Mouse (Mus musculus) gastrocnemius, postnatal 36 days (tissue): ENCODE measurements around the gene Cracr2b. TPM values are rescaled to one million over a fixed set of nuclear protein-coding genes. Genes with fewer than 3 reads are reported as not detected.
"Not testable (repeated sequence)": the region's sequence is repeated elsewhere in the genome, so short reads cannot be mapped to it uniquely, and the experiment has no call there.

Experiments used
- DNase-seq, 2 experiments: peaks; one replicate each; pipeline ENCODE4 v3.0.0; 2022
- intact Hi-C: fragments of 180-260 bp; cut with DNase I; formaldehyde crosslinking; loops from one replicate; pipeline ENCODE4 v1.15.1; 2025
- total RNA-seq, 2 experiments: library from RNA; stranded (reverse); gene quantifications; 2 replicates each; pipeline ENCODE4 v1.2.3; 2021

The Cracr2b gene
- total RNA-seq, 2 experiments from 2014 or later = 6.3 to 7.4 TPM

DNA sequence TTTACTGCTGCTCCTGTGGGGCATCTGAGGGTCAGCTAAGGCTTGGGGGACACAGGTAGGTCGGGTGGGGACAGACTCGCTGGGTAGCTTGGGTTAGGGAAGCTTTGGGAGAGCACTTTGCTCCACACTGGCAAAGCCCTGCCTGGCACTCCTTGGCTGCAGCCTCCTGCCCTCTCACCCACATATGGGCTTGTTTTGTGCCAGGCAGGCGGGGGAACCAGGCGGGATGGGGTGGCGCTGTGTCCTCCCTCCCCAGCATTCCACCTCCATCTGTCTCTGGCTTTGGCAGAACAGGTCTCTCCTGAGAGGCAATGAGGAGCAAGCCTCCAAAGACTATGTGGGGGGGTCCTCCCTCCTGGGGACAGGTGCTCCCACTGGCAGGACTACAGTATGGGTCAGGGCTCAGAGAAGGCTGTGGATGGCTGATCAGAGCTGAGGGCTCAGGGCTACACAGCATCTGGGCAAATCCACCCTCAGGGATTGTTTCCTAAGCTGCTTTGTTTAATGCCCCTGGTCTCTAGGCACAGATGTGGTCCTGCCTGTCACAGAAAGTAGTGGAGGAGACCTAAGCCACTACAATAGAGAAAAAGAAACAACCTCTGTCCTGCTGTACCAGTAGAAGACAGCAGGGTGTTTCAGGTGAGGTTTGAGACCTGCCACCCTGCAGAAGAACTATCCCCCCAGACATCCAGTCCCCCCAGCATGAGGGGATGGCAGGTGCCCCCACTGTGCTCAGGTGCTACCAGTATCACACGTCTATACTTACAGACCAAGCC is 28.0 kb upstream of the Cracr2b start:
- intact Hi-C loops = no loop called here
- no peak for DNase-seq

DNA sequence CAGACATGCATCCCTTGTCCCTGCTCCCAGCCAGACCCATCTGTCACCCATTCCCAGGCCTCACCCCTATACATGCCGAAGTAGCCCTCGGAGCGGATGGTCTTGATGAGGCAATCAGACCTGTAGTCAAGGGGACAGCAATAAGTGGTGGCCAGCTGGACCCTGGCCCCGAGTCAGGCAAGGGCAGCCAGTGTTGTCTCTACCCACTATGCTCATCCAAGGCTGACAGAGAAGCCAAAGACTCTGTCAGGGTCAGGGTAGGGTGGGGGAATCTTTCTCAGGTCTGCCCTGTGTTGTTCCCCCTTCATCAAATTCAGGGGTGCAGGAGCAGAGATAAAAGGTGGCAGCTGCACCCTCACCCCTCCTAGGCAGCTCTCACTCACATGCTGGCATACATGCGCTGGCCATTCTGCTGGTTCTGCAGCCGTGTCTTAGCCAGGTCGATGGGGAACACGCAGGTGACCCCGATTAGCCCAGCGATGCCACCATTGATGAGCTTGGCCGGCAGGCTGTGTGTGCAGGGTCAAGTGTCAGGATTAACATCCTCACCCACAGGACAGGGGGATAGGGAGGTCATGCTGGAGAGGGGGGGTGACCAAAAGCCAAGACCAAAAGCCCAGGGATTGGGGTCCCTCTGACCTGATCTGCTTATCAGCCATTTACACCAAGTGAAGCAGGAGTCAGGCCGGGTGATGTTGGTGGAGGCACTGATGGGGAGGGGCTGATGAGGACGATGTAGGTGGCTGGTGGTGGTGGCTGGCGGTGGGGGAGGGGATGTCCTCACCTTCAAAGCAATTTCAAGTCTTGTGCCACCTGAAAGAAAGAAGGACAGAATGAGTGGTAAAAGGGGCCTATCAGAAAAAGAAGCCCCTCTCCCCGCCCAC is 27.1 kb upstream of the Cracr2b start:
- intact Hi-C loops = no loop called here
- DNase-seq = no peak

DNA sequence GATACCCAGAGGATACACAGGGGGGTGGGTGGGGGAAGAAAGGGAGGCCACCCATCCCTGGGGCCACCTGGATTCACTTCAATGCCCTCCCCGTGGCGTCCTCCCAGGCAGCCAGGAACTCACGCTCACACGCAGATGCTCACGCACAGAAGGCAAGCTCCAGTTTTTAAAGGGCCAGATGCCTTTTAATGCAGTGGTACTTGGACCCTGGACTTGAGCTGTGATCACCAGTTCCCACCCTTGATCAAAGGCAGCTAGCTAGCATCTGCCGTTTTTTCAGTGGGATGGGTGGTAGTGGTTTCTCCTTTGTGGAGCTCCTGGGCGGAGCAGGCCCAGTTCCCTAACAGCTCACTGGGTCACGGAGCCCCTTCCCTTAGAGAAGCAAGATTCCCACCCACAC is 26.4 kb upstream of the Cracr2b start:
- intact Hi-C loops = no loop called here
- no peak for DNase-seq

DNA sequence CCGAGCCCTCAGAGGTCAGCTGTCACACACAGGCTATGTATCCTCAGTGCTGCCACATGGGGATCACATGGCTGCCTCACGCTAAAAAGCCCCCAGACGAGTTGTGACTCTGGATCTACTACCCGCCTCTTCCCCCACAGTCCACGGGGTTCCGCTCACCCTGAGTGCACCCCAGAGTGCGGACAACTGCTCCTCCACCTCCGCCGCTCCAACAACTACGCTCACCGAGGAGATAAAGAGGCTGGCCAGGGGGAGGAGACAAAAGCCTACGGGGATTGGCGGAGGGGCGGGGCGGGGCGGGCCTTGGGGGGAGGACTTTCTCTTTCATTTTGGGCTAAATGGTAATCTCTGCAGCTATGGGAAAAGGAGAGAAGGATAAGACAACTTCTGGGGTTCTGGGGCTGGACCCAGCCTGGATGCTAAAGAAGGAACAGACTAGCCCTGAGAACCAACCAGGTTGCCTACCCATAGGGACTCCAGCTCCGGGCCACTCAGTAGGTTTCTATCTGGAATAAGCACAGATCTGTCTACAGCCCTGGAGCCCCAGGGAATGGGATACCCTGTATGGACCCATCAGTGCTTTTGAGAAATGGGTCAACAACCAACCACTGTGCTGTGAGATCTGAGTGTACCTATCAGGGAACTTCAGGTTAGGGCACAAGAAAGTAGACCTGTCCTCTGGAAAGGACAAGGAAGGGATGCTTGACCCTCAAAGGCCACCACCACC is 25.6 kb upstream of the Cracr2b start:
- DNase-seq = no peak
- intact Hi-C loops = no loop called here

- no peak for DNase-seq
- intact Hi-C loops = no loop called here
These were observed 24.9 kb upstream of the Cracr2b start for GRCm38 (mm10) chr7:141435856-141436522.

DNA sequence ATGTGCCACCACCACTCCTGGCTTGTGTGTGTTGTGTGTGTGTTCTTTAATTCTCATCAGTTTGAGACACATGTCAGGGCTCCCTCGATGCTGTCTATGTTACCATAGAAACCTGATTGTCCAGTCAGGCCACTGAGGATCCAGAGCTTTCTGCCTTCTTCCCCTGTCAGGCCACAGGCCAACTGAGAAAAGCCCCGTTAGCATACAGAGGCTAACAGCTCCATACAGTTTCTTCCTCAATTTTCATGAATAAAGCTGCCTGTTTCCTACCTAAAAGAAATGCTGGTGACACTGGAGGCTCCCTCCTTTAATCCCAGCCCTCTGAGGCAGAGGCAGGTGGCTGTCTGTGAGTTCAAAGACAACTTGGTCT is 24.4 kb upstream of the Cracr2b start:
- intact Hi-C loops = no loop called here

GRCm38 (mm10) chr7:141437178-141438120 is 23.4 kb upstream of the Cracr2b start, which contains the start of gene Slc25a22:
Gene Slc25a22 (minus strand): TSS chr7:141437892.
- DNase-seq = peak; percentile 71 to 78
- intact Hi-C loops = loop anchor here (2.0 kb wide), 1 partner anchor 29 kb away; no protein-coding TSS in a partner anchor

More for the DNA sequence above, 24.4 kb upstream of the Cracr2b start:
- no peak for DNase-seq

DNA sequence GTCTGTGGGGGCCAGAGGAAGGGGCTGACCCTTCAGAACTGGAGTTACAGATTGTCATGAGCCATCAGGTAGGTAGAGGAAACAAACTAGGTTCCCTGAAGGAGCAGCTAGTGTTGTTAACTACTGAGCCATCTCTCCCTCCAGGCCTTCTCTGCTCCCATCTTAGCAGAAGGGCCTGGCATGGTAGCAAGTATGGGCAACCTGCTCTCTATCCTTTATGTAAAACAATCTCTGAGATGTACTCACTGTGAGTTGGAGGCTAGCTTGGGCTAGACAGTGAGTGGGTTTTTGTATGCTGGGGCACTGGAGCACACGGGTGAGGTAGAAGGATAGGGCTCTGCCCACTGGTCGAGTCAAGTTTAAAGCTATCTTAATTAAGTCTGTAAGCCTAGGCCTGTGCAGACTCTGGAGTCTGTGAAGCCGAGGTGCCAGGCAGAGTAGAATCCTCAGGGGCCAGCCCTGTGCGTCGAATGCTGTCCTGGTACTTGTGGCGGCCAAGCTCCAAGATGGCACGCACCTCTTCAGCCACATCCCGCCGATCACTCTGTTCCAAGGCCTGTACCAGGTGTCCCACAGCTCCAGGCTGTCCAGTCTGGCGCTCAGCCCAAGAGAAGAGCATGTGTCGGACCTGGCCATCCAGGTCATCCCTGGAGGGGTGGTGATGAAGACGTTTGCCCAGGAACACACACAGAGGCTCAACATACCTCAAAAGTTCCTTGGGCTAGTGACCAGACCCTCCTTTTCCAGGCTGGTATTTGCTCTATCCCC is 22.5 kb upstream of the Cracr2b start:
- DNase-seq = no peak
- intact Hi-C loops = loop anchor here (2.0 kb wide), 1 partner anchor 30 kb away; no protein-coding TSS in a partner anchor

DNA sequence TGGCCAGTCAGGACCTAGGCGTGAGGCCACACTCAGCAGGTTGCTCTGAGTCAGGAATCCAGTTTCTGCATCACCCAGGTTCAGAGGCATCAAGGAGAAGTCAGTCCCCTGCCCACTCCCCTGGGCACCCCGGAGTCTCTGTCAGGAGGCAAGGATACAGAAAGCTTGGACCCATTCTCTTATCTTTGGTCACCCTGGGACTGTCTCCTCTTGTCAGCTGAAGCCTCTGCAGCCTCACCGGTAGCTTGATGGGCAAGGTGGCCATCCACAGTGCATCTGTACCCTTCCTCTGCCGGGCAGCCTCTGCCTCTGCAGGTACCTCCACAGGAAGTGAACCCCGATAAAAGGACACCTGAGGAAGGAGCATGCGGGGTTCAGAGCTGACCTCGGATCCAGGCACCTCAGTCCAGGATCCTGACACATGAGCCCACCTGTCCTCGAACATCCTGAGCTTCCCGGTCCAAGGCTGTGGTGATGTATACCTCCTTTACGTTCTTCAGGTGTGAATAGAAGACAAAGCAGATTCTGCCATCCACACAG is 21.7 kb upstream of the Cracr2b start:
- intact Hi-C loops = loop anchor here (2.0 kb wide), 1 partner anchor 30 kb away; no protein-coding TSS in a partner anchor
- no peak for DNase-seq

- intact Hi-C loops = loop anchor here (2.0 kb wide), 1 partner anchor 31 kb away; no protein-coding TSS in a partner anchor
- DNase-seq = no peak
These were observed 21.1 kb upstream of the Cracr2b start for GRCm38 (mm10) chr7:141439811-141440210.

- no peak for DNase-seq
- intact Hi-C loops = no loop called here
These were observed 20.3 kb upstream of the Cracr2b start for GRCm38 (mm10) chr7:141440613-141441012.

GRCm38 (mm10) chr7:141441460-141441859 is 19.4 kb upstream of the Cracr2b start:
- no peak for DNase-seq
- intact Hi-C loops = no loop called here

GRCm38 (mm10) chr7:141442199-141442598 is 18.7 kb upstream of the Cracr2b start:
- intact Hi-C loops = no loop called here

DNA sequence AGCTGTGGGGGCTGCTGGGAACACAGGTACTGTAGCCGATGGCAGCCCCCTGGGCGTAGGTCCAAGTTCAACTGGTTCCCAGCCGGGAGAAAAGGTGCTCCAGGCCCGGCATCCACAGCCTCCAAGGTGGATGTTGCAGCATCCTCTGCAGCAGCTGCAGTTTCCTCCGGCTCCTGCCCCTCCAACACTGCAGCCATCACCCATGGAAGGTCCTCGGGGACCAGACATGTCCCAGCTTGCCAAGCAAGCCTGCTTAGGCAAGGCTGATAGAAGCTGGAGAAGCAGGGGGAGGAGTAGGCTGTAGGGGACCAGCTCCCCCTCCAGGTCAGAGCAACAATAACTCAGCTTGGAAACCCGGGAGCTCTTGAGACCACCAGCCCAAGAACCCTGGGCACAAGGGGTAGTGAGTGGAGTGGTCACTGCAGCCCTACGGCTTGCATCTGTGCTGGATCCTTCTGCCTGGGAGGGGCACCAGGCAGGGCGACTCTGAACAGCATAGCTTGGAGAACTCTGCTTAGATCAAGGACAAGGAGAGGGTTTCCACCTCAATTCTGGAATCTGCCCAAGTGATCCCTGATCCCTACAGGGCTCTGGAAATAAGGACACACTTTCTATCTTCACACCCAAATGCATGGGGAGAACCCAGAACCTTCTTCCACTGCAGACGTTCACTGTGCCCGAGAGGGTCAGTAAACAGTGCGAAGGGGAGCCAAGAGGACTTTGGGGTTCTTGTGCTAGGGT is 17.6 kb upstream of the Cracr2b start:
- intact Hi-C loops = no loop called here
- DNase-seq = no peak

More at GRCm38 (mm10) chr7:141442199-141442598, 18.7 kb upstream of the Cracr2b start:
- DNase-seq = no peak

GRCm38 (mm10) chr7:141443828-141444237 is 17.1 kb upstream of the Cracr2b start, which contains the start of gene Pidd1:
Gene Pidd1 (minus strand): TSS chr7:141444025.
- no peak for DNase-seq
- intact Hi-C loops = no loop called here

- intact Hi-C loops = not testable (repeated sequence)
These were observed 14.5 kb upstream of the Cracr2b start for GRCm38 (mm10) chr7:141446374-141446773.

More at GRCm38 (mm10) chr7:141446374-141446773, 14.5 kb upstream of the Cracr2b start:
- not testable (repeated sequence) for DNase-seq
